Mouse (Mus musculus): ENCODE results near the gene Relt. TPM values are rescaled to one million over a fixed set of nuclear protein-coding genes. Genes with fewer than 3 reads are reported as not detected.
A peak's percentile ranks its signal among the peaks of the same experiment; 100 is the strongest.

Relt gene
- 10 to 100 TPM in 1 of 2 experiments, 1 to 10 TPM in 1; 5.4 to 16.3 TPM for total RNA-seq (2021)
- long read RNA-seq, experiment 1, partial matches to known transcripts, result 0 of 6 reads
- long read RNA-seq, experiment 1, other reads (novel, unspliced or antisense), result 3 of 6 reads
- long read RNA-seq, experiment 2, transcript Relt-201 (11 exons, 2,851 nt), result major isoform, 16 of 25 reads
- long read RNA-seq, experiment 2, partial matches to known transcripts, result 1 of 25 reads
- long read RNA-seq, experiment 2, other reads (novel, unspliced or antisense), result 8 of 25 reads

DNA sequence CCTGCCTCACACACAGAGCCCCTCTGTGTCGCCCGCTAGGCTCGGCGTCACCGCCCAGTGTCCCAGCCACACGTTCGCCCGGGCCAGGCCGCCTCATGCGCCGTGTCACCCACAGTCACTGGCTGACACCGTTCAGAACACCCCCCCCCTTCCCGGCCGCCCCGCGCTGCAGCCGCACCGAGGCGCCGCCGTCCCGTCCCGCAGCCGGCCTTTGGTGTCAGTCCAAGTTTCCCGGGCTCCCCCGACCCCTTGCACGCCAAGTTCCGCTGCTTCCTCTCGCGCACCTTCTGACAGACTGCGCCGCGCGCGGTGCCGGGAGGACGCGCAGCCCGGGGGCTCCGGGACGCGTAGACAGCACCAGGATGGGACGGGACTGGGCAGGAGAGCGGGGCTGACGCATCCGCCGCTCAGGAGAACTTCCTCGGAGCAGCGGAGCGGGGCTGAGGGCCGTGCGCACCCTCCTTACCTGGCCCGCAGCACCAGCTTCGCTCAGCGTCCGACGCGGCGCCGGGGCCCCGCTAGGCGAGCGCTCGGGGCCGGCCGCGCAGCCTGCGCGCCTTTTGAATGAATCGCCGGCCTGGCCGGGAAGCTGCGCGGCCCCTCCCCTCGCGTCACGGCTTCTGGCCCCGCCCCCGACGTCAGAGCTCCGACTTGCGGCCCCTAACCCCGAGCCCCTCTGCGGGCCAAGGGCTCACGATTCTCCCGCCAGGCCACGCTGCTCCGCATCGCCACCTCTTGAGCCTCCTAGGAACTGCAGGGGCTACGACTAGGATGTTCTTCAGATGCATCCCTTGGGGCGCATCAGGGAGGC, at the start of gene Relt:
Gene Relt, minus strand, starts transcription at position 619 of the 811 bp plus-strand sequence.
- intact Hi-C loops (cut with DNase I; ENCODE audit: low total_unique reads), result no loop called here
- DNase-seq, result peak; percentile 97

DNA sequence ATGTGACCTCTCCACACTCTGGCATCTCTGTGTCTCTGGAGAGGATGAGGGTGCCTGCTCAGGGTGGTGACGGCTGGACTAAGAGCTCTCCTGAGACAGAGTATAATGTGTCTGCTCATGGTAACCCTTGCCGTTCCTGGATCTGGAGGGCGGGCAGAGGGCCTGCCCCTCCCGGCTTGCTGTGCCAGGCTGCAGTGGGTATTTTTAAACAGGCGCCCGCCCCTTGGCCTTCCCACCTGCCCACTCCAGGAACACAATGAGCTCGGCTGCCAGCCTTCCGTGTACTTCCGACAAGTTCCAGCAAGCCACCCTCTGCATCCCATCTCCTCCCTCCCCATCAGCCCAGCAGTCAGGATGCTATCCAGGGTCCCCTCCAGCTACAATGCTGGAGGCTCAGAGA, 48.5 kb upstream of the Relt start:
- DNase-seq, result no peak
- intact Hi-C loops (cut with DNase I; ENCODE audit: low total_unique reads), result no loop called here

DNA sequence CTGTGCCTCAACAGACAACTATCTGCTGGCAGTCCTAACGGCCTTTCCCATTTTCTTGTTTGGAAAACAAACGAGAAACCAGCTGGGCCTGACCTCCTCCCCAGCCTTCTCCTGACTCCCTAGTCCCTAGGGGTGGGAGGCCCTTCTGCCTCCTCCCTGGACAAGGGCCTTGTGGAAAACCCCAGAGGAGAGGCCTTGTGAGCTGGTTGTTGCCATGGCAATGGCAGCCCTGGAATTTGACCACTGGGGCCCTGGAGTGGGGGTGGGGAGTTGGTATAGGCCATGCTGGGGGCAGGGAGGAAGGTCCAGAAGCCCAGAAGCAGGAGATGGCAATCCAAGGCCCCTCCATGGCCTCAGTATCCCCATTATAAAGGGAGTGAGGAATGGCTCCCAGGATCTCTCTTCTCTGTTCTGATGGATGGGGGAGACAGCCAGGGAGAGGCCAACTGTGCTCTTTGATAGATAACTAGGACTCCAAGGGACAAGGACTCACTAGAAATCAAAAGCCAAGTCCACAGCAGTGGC, 48.1 kb upstream of the Relt start:
- intact Hi-C loops (cut with DNase I; ENCODE audit: low total_unique reads), result no loop called here
- DNase-seq, result no peak

DNA sequence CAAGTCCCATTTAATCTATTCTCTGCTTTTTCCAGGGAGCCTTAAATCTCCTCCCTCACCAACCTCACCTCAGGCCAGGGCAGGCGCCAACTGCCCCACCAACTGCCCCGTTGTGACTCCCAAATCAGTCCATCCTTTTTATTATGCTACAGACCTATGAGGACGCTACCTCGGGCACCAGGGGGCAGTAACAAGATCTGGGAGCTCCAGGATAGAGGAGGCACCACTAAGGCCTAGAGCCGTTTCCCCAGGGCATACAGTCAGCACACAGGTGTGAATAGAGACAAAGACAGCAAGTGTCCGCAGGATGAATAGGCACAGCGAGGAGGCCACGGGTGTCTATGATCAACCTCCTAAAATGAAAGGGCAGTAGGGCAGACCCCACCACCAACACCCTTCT, 45.3 kb upstream of the Relt start:
- peak; percentile 50 for DNase-seq
- intact Hi-C loops (cut with DNase I; ENCODE audit: low total_unique reads), result no loop called here

DNA sequence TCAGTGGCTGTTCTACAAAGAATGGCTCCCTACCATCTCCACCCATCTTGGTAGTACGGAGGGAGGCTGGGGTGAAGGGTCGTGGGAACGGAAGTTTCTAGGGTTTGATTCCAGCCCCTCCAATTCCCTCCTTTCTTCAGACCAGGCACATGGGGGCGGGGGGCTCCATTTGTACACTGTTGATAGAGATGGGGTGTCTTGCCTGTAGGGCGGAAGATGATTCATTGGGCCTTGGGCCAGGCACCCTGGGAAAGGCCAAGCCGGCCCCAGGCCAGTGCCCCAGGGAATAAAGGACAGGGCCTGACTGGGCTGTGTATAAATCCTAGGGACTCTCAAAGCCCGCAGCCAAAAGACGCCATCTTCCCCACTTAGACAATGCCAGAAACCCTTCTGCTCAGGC, 44.8 kb upstream of the Relt start:
- peak; percentile 47 for DNase-seq
- intact Hi-C loops (cut with DNase I; ENCODE audit: low total_unique reads), result no loop called here

DNA sequence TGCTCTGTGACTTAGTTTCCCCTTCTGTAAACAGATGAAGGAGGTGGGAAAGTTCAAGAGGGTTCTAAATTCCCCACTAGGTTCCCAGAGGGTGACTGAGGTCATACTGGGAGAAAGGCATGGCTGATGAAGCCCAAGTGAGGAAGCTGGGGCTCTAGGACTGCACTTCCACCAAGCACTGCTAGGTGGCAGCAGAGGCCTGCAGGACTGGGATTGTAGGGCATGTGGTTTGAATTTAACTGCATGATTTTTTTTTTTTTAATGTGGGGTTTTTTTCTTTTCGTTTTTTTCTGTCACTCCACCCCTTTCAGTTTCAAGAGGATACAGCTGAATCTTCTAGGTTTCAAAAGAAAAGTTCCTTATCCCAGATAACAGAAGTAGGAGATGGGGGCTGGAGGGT, 44.0 kb upstream of the Relt start:
- peak; percentile 77 for DNase-seq
- intact Hi-C loops (cut with DNase I; ENCODE audit: low total_unique reads), result loop anchor here (1.0 kb wide), 1 partner anchor 26 kb away; no protein-coding TSS in a partner anchor

GRCm38 (mm10) chr7:100906029-100906789, 43.0 kb upstream of the Relt start:
- DNase-seq, result no peak
- intact Hi-C loops (cut with DNase I; ENCODE audit: low total_unique reads), result no loop called here

- intact Hi-C loops (cut with DNase I; ENCODE audit: low total_unique reads), result no loop called here
- DNase-seq, result no peak
Measured at GRCm38 (mm10) chr7:100905037-100905436, 41.8 kb upstream of the Relt start.

GRCm38 (mm10) chr7:100904612-100905011, 41.4 kb upstream of the Relt start:
- no peak for DNase-seq
- intact Hi-C loops (cut with DNase I; ENCODE audit: low total_unique reads), result no loop called here

GRCm38 (mm10) chr7:100902451-100903137, 39.3 kb upstream of the Relt start:
- no peak for DNase-seq
- intact Hi-C loops (cut with DNase I; ENCODE audit: low total_unique reads), result no loop called here

GRCm38 (mm10) chr7:100897828-100898227, 34.6 kb upstream of the Relt start:
- intact Hi-C loops (cut with DNase I; ENCODE audit: low total_unique reads), result no loop called here
- DNase-seq, result no peak

DNA sequence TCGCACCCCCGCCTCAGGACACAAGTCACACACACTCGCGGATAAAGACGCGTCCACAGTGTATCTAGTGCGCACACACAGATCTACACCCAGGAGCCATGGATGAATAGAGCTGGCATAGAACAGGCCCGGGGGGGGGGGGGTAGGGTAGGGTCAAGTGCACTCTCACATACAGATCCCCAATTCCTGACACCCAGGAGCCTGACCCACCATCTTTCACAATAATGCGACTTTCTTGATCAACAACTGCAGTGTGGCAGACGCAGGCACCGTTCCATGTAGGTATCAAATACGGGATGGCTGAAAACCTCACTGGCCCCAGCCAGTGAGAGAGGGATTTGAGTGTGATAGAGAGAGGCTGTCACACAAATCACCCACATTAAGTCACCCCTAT, 31.6 kb upstream of the Relt start:
- no peak for DNase-seq
- intact Hi-C loops (cut with DNase I; ENCODE audit: low total_unique reads), result no loop called here

DNA sequence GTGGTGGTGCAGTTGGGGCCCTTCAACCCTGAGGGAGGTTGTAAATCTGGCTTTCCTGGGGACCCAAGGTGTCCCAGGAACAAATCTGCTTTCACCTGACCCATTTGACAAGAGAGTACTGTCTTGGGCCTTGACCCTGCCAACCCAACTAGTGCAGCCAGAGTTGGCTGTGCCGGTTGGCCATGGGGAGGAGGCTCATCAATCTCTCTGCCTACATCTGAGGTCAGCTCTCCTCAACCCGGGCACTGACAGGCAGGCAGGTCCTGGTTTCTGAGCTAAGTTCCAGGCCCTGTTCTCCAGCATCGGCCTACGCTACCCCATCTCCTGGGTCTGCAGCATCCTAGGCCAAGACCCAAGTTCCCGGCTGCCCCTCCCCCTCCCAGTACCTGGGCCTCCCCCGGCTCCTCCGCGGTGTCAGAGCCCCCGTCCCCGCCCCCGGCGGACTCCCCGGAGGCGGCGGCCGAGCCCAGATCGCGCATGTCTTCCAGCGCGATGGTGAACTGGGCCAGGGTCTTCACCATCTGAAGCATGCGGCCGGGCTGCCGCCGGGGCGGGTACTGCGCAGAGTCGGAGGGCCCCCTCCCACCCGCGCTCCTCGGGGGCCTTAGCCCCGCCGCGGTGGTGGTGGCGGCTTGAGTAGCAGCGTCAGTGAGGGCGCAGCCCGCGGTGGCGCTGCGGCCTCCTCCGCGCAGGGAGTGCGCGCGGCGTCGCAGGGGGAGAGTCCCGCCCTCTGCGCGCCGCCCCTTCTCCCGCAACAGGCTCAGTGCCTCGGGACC, 31.0 kb upstream of the Relt start:
- intact Hi-C loops (cut with DNase I; ENCODE audit: low total_unique reads), result no loop called here
- peak; percentile 50 for DNase-seq

DNA sequence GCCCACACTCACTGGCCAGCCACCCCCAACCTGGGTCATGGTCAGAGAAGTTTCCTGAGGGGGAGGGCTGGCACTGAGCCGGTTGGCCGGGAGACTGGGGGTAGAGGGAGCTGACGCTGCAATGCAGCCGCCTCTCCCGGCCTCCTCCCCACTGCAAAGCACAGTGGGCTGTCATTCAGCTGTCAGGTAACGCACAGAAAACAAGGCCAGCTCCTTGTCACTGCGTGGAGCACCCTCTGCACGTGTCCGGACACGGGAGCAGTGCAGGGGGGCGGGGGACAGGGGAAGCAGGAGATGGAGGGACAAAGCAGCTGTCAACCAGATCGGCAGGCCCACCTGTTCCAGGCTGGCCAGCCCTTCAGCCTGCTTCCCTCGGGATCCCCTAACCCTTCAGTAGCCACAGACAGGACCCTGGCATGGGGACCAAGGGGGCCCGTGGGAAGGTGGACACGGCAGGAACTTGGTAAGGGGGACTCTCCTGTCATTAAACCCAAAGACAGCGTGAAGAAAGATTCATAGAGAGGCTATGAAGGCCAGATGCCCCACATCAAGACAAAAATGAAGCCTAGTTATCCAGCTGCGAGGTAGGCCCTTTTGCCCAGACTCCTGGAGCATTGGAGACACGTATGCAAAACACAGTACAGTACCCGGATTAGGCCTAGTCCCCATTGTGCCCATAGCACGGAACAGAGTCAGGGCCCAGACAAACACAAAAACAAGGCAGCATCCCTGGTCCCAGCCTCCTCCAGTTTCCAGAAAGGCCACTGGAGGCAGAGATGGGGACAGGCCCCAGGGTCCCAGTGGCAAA, 30.2 kb upstream of the Relt start:
- intact Hi-C loops (cut with DNase I; ENCODE audit: low total_unique reads), result no loop called here
- peak; percentile 53 for DNase-seq

DNA sequence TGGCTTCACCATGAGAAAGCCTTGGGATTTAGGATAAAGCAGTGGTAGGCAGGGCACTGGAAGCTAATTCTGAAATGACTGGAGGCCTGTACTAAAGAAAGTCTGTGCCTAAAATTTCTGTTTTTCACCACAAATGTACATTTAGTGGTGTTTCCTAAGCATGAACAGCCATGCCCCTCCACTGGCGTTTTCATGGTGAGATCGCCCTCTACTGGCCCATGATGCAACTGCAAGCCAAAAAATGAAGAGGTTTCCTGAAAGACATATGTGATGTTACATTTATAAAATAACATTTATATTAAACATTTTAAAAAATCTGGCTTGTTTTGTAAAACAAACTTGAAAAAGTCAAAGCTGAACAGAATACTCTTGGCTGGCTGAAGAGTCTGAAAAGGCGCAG, 23.3 kb upstream of the Relt start:
- no peak for DNase-seq
- intact Hi-C loops (cut with DNase I; ENCODE audit: low total_unique reads), result loop anchor here (5.0 kb wide), 1 partner anchor 39 kb away; no protein-coding TSS in a partner anchor

DNA sequence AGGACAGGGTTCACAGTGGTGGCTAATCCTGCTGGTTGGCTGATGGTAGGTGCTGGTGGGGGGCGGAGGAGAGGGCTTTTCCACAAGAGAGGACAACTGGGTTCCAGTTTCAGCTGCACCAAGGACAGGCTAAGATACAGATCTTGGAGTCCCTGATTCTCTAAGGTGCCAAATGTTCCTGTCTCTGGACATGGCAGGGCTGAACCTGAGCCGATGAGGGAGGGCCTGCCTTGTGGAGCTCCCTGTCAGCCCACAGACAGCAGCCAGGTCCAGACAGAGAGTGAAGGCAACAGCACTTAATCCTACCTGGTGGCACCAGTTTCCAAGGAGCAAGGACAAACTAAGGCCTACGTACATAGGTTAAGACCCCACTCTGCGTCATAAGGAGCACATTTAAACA, 21.2 kb upstream of the Relt start:
- intact Hi-C loops (cut with DNase I; ENCODE audit: low total_unique reads), result no loop called here
- no peak for DNase-seq

DNA sequence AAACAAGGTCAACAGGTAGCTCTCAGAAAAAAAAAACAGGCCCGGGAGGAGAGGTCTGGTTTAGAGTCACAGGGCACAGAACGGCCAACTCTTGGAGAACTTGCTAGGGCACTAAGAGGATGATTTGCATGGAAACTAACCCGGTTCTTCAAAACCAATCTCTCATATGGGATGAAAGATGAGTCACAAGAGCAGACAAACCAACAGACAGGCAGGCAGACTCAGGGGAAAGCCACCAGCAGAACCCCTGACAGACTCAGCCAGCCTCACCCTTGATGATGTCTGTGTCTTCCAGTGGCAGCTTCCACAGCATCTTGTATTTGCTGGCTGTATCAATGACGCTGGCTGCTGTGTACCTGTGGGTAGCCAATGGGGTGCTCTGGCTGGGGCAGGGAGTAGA, 18.7 kb upstream of the Relt start:
- DNase-seq, result no peak
- intact Hi-C loops (cut with DNase I; ENCODE audit: low total_unique reads), result no loop called here

GRCm38 (mm10) chr7:100881531-100881930, 18.3 kb upstream of the Relt start:
- intact Hi-C loops (cut with DNase I; ENCODE audit: low total_unique reads), result no loop called here
- peak; percentile 75 for DNase-seq

Measured in gastrocnemius, postnatal 14 days (tissue).